ENCODE assay signal across 8 mouse cellular contexts in genomic region chr12:98779148-98779547, GRCm38 (mm10). TPM values are rescaled to one million over a fixed set of nuclear protein-coding genes. Genes with fewer than 3 reads are reported as not detected.
A peak's percentile ranks its signal among the peaks of the same experiment; 100 is the strongest.
DNase-seq lines count a peak whose midpoint lies in the region.

No protein-coding gene starts in this region.

- DNase-seq in adrenal gland, postnatal 36 days: peak; percentile 12 to 25
- DNase-seq in adrenal gland, adult 8-10 months: no peak
- DNase-seq in layer of hippocampus, adult 9-10 months (ENCODE audit: low spot score): peak; percentile 33
- no peak for DNase-seq in layer of hippocampus, postnatal 36 days
- DNase-seq in brain, adult 2 months (ENCODE audit: low read depth, low spot score): peak; percentile 77
- DNase-seq in kidney, postnatal 36 days: peak; percentile 23 to 53
- DNase-seq in right cerebral cortex, postnatal 14 days: peak; percentile 22
- DNase-seq in testis, postnatal 10 days (ENCODE audit: low spot score): no peak

RNA-seq across cellular contexts. Expression of gene Zc3h14, which starts 32.4 kb away (rescaled TPM):
- total RNA-seq in adrenal gland, postnatal 36 days (2021): 10 to 100 TPM; 84.9 to 86.1 TPM
- 100 to 1,000 TPM in 2 of 4 experiments, 10 to 100 TPM in 2; 76.0 to 104 (median 90.1) TPM for total RNA-seq in adrenal gland, adult 8-10 months (2022)
- 10 to 100 TPM; 95.1 to 97.3 TPM for total RNA-seq in layer of hippocampus, postnatal 36 days (2021)

RNA-seq across cellular contexts. Expression of gene Ptpn21, which starts 41.9 kb away (rescaled TPM):
- total RNA-seq in adrenal gland, postnatal 36 days (2021): 10 to 100 TPM; 20.2 to 23.6 TPM
- total RNA-seq in adrenal gland, adult 8-10 months (2022): 10 to 100 TPM; 18.8 to 37.6 (median 27.7) TPM
- total RNA-seq in layer of hippocampus, postnatal 36 days (2021): 1 to 10 TPM; 5.2 to 9.6 TPM

Comparison
In these comparisons a context has a peak if more than half of its experiments do, and no peak if none do; other contexts are left out.
1. DNase-seq: peak in adrenal gland, postnatal 36 days (2 of 2), layer of hippocampus, adult 9-10 months (single experiment), brain, adult 2 months (single experiment), kidney, postnatal 36 days (2 of 2) and right cerebral cortex, postnatal 14 days (single experiment); none in adrenal gland, adult 8-10 months (single experiment), layer of hippocampus, postnatal 36 days (0 of 2) and testis, postnatal 10 days (single experiment).